Mouse (Mus musculus): Measurements from ENCODE around the gene Zfp142.

DNA sequence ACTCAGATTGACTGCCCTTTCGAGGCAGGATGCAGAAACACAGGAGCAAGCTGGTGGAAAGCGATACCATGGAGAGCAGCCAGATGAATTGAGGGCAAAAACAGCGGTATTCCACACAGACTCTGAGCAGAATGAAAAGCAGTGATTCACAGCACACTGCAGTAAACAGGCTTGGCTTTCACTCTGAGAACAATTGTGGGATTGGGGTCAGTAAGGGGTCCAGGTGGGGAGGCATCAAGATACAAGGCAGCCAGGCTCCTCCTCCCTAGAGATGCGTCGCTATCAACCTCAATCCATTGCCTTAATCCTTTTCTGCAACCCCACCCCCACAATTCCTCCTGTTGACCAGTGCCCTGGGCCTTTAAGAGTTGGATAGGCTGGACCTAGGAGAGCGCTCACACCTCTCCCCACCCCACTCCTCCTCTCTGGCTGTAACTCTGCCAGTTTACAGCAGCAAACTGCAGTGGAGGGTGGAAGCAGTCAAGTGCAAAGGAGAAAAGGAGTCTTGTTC is 45.5 kb downstream of the Zfp142 start, which contains the start of gene Plcd4:
- 0 out of 2 replicates have a peak, but pooled peaks have one; percentile 38 for TF ChIP-seq POLR2A (IDR thresholded peaks at IDR 0.05; ENCODE audit: extremely low read depth, insufficient read depth, low read length)
- TF ChIP-seq CTCF (IDR thresholded peaks at IDR 0.05; ENCODE audit: extremely low read depth, insufficient read depth, low read length), result no peak
